Mouse (Mus musculus) megakaryocyte, adult 5-6 weeks (primary cell): ENCODE measurements around the gene Vmp1. TPM values are rescaled to one million over a fixed set of nuclear protein-coding genes. Genes with fewer than 3 reads are reported as not detected.
A peak's percentile ranks its signal among the peaks of the same experiment; 100 is the strongest.

Source experiments
- ATAC-seq: 2 replicates; pipeline ENCODE4 v1.8.0; 2016; ENCODE audit warnings: mild to moderate bottlenecking, inconsistent platforms; ENCODE audit not compliant: poor library complexity, severe bottlenecking
- total RNA-seq, 2 experiments: library from RNA; stranded (forward) in 1 of 2; stranded (reverse) in 1 of 2; fragments of 153-499, 151-499 nt in 1 of 2; fragments of 221-1000, 200-1000 nt in 1 of 2; gene quantifications; 2 replicates each; pipeline versions ENCODE4 v1.2.3 to v1.2.4; 2015 to 2017

Gene Vmp1
- total RNA-seq, 2 experiments from 2014 or later, result 163 to 215 TPM

DNA sequence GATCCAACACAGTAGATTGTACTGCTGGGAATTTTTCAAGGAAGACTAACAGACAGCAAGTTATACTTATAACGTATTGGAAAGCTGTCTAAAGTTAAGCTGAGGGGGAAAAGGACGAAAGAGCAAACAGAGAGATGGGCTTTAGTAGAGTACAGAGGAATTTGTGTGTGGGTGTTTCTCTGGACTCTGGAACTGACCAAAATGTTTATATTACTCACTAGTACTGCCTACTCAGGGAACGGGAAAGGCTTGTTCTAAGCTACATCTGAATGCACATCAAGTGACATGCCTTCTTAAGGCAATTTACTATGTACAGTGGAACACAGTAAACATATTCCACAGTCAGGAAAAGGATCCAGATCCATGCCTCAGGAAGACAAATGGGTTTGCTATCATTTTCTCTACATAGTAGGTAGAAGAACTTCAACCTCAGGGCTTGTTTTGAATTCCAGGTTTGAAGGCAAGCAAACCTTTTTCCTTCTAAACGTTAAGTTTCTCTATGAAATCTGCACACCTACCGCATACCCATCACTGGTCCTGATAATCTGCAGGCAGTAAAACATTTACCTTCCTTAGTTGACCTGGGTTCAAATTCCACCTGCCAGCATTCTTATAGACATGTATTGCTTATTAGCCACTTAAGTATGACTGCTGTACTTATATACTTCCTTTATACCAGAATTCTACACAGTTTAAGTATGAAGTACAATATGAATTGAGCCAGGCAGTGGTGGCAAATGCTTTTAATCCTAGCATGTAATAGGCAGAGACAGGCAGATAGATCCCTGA is 78.7 kb downstream of the Vmp1 start:
- no peak for ATAC-seq

DNA sequence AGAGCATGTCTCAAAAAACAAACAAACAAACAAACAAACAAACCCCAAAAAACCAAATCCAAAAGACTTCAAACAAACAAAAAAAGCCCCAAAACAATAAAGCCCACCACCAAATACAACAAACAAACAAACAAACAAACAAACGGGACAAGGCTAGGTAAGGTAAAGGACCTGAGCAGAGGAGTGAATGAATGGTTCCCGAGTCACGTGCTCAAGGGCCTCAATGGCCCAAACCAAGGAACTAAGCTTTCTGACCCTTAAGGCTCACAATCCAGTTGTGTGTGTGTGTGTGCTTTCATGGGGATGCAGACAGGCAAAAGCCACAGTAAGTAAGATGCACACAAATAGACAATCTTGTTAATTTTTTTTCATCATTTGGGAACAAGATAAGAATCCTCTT is 79.3 kb downstream of the Vmp1 start:
- ATAC-seq, result no peak

DNA sequence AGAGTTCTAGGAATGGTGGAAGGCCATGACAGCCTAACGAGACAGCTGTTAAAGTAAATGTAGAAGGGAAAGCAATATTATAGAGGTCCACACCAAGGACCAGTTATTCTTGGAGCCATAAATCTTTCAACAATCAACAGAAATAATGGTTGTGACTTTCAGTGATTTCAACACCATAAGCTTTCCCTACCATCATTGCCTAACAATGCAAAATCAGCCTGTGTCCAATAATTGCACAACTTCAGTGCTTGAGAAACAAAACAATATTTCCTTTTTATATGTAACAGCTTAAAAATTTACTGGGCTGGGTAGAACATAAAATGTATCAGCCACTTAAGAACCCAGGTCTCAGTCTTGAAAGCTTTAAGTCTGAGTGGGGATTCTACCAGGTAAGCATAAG is 79.9 kb downstream of the Vmp1 start:
- peak; percentile 90 for ATAC-seq

DNA sequence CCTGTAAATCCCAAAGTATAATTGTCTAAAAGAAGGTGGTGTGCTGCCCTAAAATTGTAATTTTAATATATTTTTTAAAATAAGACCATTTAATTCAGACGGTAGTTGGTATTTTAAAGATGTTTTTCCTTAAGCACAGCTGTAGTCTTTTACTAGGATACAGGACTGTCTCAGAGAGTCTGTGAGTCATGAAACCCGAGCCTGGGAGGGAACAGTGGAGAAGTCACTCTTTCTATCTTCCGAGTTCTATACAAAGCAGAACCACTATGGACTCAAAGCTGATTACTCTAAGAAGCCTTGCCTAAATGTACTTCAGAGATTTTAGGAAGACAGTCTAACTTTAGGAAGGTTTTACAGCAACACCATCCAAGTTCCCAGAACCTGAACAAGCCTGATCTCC is 81.5 kb downstream of the Vmp1 start:
- ATAC-seq, result no peak

DNA sequence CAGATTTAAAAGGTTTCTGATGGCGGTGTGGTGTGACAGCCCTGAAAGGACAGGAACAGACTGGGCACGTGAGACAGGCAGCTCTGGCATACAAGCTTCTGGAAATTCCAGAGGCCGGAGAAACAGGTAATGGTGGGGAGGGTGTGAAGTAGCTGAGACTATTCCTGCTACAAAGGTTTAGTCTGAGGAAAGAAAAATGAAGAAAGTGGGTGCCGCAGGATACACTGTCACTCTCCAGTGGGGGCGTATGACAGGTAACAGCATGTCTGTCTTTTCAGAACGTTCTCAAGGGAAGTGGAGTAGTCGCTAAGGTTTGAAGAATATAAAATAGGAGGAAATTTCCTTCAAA is 83.5 kb downstream of the Vmp1 start:
- ATAC-seq, result no peak

DNA sequence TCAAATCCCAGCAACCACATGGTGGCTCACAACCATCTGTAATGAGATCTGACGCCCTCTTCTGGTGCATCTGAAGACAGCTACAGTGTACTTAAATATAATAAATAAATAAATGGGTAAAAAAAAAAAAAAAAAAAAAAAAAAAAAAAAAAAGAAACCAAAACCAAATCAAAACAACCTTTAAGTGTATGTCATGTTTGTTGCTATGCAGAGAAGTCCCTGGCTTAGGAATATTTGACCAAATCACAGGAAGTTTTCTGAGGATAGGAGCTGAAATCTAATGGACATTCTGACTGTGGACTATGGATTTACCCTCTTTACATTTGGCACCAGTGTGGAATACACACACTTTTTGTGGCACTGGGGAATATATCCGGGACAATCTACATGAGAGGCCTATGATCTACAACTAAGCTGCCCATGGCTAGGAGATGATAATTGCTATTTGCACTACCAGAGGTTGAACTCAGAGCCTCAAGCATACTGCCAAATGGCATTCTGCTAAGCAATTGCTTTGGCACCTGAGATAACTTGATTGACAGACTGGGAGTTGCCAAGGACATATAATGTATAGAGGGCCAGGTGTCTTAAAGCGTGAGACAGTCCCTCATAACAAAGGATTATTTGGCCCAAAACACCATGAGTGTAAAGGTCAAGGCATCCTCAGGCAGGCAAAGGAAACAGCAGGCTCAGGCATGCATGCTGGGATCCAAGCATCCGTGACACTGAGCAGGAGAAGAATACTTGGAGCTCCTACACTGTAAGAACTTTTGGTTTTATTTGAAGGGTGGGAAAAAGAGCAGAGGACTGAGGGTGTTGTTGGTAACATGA is 84.0 kb downstream of the Vmp1 start:
- no peak for ATAC-seq

DNA sequence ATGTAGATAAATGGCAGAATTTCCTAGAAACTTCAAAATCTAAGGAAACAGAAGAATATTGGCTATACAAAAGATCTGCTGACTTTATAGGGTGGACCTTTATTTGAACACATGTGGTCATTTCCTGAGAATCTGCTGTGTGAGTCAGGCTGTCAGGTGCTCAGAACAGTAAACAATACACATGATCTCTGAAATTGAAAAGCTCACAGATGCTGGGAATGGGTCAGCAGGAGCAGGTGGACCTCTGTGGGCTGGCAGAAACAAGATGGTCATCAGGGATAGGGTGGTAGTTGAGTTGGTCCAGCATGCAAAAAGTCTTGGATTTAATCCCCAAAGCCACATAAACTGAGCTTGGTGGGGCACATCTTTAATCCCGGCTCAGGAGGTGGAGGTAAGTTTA is 85.1 kb downstream of the Vmp1 start:
- ATAC-seq, result no peak

DNA sequence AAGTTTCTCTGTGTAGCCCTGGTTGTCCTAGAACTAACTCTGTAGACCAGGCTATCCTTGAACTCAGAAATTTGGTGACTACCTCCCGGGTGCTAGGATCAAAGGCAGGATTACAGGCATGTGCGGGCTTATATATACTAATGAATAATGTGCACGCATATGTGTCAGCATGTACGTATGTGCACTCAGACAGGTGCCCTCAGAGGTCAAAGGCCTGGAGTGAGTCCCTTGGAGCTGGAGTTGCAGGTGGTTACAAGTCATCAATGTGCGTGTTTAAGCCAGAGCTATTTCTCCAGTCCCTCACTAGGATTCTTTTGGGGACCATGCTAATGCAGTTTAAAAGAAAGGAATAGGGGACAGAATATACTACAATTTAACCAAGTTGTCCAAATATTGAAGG is 85.5 kb downstream of the Vmp1 start:
- no peak for ATAC-seq

DNA sequence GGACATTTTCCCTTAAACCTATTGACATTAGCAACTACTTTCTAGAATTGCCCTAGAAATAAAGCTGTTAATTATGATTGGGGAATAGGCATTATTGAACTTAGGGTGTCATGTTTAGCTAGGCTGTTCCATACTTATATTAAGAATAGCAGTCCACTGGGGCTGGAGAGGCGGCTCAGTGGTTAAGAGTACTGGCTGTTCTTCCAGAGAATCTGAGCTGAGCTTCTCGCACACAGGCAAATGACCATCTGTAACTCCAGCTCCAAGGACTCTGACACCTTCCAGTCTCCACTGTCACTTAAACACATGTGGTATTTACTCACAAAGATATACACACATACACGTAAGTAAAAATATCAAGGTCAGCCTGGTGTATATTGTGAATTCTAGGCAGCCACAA is 86.7 kb downstream of the Vmp1 start:
- no peak for ATAC-seq

DNA sequence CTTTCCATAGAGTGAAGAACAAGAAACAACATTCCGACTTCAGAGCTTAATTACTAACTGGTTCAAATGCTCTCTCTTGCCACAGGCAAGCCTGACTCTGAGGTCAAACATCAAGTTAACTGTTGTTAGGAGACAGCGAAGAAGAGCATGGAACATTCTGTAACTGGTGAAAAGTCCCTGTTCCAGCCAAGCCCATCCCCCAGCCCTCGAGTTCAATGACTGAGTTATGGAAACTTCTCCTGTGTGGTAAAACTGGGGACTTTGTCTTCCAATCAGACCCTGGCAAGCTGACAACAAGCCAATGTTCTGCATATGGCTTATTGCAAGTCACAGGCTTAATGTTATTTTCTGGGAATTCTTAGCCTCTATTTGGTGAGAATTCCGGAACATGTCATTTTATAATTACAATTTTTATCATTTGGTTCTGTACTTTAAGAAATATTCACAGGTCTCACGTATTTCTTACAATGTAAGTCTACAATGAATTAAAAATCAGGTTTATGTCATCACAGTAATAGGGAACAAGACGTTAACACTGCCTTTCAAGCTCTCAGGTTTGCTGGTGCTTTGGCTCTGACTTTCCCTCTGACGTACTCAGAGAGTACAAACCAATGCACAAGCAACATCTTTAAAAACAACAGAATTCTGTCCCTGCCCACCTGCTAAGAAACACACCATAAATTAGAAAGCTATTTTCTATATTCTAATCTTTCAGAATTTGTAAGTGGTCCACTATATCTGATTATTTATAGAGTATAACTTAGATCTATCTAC is 87.3 kb downstream of the Vmp1 start:
- ATAC-seq, result no peak

DNA sequence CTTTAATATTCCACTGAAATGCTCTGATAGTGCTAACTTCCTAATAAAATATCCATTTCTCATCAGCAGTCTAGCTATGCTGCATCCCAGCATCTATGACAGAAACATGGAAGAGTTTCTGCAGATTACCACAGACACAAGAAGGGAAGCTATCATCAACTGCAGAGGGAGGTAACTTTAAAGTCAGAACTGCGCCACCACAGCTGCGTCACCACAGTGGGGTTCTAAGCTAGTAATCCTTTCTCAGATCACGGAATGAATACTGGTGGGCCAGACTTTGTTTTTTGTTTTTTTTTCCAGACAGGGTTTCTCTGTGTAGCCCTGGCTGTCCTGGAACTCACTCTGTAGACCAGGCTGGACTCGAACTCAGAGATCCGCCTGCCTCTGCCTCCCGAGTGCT is 88.3 kb downstream of the Vmp1 start:
- no peak for ATAC-seq

DNA sequence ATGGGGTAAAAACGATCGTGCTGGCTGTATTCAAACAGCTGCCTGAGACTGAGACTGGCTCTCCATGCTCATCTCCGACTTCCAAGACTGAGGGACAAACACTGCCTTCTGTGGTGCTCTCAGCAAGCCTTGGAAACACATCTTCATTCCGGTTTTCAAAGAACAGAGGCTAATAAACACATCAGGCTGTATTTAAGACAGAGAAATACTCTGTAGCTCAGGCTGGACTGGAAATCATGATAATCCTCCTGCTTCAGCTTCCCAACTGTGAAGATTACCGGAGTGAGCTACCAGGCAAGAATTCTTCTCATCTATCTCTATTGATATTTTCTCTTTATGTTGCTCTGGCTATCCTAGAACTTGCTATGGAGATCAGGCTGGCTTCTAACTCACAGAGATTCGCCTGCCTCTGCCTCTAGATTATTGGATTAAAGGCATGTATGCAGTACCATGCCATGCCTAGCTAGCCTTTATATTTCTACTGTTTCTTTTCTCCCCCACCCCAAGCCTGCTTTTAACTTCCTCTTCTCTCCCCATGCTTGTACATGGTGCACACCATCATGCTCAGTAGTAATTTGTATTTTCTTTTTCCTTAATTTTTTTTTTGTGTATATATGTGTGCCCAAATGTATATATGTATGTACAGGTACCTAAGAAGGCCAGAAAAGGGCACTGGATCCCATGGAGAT is 89.3 kb downstream of the Vmp1 start:
- ATAC-seq, result no peak

DNA sequence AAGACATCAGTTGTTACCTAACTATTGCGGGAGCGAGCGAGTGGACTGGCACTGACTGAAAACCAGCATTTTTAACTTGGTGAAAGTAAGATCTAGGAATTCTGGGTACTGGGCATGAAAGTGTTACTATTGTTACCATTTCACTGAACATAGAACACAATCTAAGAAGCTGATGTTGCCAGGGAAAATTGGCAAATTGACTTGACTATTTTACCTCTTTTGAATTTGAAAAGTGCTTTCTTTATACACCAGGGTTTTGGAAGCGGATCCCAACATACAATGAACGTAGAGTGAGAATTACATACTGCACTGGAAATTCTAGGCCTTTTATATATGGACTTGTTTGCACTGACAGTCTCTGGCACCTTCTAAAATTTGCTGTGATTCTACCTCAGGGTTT is 90.2 kb downstream of the Vmp1 start:
- no peak for ATAC-seq

DNA sequence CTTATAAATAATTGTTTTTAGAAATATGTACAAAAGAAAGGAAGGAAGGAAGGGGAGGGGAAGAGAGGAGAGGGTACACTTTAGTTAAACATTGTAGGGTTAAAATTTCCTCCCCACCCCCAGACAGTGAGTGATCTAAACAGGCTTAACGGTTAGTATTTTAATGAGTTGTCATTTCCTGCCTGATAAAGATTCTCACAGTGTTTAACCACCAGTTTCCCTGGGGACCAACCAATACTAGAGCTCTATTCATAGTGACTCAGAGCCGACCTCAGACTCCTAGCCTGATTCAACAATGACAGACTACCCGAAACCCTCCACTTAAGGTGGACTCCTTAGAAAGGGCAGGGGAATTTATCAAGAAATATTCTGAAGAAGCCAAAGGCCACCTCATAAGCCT is 90.6 kb downstream of the Vmp1 start:
- ATAC-seq, result peak; percentile 77

DNA sequence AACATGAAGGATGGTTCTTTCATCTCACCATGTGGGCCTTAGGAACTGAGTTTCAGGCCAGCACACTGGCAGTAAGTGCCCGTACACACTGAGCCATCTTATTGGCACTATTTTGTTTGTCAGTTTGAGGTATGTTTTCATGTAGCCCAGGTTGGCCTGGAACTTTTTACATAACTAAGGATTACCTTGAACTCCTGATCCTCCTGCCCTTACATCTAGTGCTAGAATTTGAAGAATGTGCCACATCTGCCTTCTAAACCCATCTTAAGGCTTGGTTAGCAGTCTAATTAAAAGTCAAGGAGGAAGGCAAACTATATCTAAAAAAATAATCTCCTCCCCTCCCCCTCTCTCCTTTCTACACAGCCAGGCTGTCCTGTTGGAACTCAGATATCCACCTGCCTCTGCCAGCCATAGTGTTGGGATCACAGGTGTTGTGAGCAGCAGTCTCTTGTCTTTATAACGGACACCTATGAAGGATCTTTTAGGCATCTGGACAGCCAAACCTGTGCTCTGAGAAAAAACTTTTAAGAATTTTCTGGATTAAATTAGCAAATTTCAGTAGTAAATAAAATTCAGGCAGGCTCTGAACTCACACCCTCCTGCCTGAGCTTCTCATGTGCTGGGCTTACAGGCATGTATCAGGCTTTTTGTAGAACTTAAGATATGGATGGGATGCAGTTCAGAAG is 91.6 kb downstream of the Vmp1 start:
- ATAC-seq, result no peak

DNA sequence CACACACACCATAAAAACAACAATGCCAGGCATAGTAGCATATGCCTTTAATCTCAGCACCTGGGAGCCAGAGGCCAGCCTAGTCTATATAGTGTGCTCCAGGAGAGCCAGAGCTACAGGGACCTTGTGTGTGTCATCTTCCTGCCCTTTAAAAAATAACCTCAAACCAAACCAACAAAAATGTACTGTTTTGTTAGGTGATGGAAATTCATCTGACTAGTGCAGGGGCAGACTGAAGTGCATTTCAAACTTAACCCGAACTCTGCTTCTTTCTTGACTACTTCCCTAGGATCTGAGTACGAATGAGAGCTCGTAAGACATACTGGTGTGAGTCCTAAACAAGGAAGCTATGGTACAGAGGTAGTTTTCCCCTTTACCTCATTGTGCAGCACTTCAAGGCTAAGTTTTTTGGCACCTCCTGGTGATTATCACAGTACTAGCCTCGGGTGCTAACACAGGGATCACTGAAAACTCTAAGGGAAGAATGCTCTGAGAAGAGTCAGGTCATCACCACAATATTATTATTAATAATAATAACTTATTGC is 92.3 kb downstream of the Vmp1 start:
- no peak for ATAC-seq

DNA sequence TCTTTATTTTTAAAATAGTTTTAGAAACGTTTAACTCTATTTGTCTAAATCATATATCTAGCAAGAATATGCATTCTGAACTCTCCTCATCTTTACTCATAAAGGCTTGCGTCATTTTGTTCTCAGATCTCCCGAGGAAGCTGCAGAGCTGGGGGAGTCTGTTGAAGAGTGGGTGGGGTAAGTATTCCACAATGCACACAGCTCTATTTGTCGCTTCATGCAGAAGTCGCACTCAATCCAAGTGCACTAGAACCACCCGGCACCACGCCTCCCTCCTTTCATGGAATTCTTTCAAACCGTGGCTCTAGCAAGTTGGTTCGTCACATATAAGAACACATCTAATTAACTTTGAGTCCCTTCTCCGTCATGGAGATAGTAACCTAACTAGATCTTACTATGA is 93.1 kb downstream of the Vmp1 start:
- no peak for ATAC-seq

DNA sequence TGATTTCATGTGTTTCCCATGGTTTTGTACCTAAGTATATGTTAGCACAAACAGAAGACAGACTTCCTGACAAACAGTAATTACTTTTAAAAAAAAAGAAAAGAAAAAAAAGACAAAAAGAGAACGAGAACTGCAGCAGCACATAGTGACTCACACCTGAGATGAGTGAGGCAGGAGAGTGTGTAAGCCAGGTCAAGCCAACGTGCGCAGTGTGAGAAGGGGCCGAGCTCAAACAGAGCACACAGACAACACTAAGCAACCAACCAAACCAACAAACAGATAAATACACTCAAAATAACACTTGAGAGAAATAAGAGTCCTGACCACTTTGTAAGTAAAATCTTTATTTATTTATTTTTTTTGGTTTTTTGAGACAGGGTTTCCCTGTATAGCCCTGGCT is 93.6 kb downstream of the Vmp1 start:
- no peak for ATAC-seq

DNA sequence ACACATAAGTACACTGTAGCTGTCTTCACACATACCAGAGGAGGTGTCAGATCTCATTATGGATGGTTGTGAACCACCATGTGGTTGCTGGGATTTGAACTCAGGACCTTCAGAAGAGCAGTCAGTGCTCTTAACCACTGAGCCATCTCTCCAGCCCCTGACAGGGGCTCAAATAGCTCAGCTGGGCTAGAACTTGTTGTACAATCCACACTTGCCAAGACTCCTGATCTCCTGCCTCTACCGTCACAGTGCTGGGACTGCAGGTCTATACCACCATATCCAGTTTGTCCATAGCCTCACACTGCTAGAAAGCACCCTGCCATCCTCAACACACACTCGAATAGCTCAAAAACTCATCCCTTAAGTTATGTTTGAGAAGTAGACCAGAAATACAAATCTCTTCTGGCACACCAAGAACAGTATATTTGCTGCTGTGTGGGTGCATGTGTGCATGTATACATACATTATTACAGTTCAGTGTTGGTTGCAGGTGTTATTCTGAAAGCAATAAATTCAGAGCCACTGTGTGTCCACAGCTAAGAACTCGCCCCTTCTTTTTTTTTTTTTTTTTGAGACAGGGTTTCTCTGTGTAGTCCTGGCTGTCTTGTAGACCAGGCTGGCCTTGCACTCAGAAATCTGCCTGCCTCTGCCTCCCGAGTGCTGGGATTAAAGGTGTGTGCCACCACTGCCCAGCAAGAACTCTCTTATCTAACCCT is 94.9 kb downstream of the Vmp1 start:
- no peak for ATAC-seq

DNA sequence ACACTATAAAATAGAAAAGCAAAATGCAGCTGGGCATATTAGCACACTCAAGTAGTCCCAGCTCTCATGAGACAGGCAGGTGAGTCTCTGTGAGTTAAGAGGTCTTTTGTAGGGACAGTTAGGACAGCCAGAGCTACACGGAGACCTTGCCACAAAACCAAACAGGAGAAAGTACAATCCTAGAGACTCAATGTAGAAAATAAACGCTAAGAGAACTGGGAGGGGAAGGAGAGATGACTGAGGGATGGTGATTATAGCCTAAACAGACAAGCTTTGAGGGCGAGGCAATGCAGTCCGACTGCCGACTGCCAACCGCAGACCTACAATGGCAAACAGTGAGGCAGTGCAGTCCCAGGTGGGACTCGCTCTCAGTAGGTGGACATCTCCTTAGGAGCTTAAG is 95.8 kb downstream of the Vmp1 start:
- ATAC-seq, result no peak
